Mouse (Mus musculus): Measurements from ENCODE around the gene Cela3a.

DNA sequence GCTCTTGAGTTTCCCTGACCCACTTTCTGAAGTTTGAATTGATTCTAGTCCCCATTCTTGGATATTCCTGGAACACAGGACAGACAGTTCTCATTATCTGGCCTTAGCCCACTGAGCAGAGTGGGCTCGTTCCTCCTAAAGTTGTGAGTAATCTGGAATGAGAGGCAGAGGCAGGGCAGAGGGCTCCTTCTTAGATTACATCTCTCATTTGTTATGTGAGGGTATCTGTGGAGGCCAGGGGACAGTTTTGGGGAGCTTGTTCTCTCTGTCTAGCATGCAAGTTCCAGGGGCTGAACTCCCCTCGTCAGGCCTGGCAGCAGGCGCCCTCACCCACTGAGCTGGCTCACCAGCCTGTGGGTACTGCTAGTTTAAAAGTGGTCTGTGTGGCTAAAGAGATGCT lies 30.5 kb downstream of the Cela3a start:
- TF ChIP-seq POLR2A (IDR thresholded peaks at IDR 0.05; ENCODE audit: control insufficient read depth, extremely low read depth, insufficient read depth, low read length, poor library complexity) (no peak), CTCF (IDR thresholded peaks at IDR 0.05; ENCODE audit: borderline replicate concordance, control insufficient read depth, extremely low read depth, insufficient read depth, low read length, poor library complexity) (no peak)
